Mouse (Mus musculus) erythroid progenitor cell, adult 5-6 weeks (primary cell): ENCODE results near the gene Lpgat1. TPM values are rescaled to one million over a fixed set of nuclear protein-coding genes. Genes with fewer than 3 reads are reported as not detected.

Source experiments
- total RNA-seq, 2 experiments: library from RNA; stranded (forward) in 1 of 2; stranded (reverse) in 1 of 2; fragments of 150-400 nt in 1 of 2; fragments of 186-747, 209-891 nt in 1 of 2; gene quantifications; 2 replicates each; pipeline versions ENCODE4 v1.2.3 to v1.2.4; 2015 to 2017; ENCODE audit warnings: low replicate concordance in 2 of 2

Gene Lpgat1
- total RNA-seq, 2 experiments from 2014 or later: 5.2 to 8.8 TPM

Other genes with a start within 250 kb of the Lpgat1 start
- gene Dtl, start 142.3 kb upstream of the Lpgat1 start, total RNA-seq (2015; ENCODE audit: low replicate concordance): 66.0 and 107 TPM in 2 replicates
- gene Dtl, start 142.3 kb upstream of the Lpgat1 start, total RNA-seq (2017; ENCODE audit: low replicate concordance): 57.6 and 61.8 TPM in 2 replicates
- gene Ints7, start 142.2 kb upstream of the Lpgat1 start, total RNA-seq (2015; ENCODE audit: low replicate concordance): 15.9 and 36.0 TPM in 2 replicates
- 32.3 and 43.1 TPM in 2 replicates for gene Ints7, start 142.2 kb upstream of the Lpgat1 start, total RNA-seq (2017; ENCODE audit: low replicate concordance)
- 98.4 and 116 TPM in 2 replicates for gene Nek2, start 103.6 kb downstream of the Lpgat1 start, total RNA-seq (2015; ENCODE audit: low replicate concordance)
- 213 and 225 TPM in 2 replicates for gene Nek2, start 103.6 kb downstream of the Lpgat1 start, total RNA-seq (2017; ENCODE audit: low replicate concordance)
- gene Slc30a1, start 188.9 kb downstream of the Lpgat1 start, total RNA-seq (2015; ENCODE audit: low replicate concordance): 12.6 and 16.6 TPM in 2 replicates
- 13.2 and 21.7 TPM in 2 replicates for gene Slc30a1, start 188.9 kb downstream of the Lpgat1 start, total RNA-seq (2017; ENCODE audit: low replicate concordance)